Mouse (Mus musculus) kidney, adult 11 months (tissue): ENCODE data around the gene Prim2.

Experiments used
- DNase-seq: peaks from one replicate; pipeline ENCODE4 v3.0.0; 2022

Prim2 gene

GRCm38 (mm10) chr1:33464234-33464633, 205.4 kb downstream of the Prim2 start:
- no peak for DNase-seq

DNA sequence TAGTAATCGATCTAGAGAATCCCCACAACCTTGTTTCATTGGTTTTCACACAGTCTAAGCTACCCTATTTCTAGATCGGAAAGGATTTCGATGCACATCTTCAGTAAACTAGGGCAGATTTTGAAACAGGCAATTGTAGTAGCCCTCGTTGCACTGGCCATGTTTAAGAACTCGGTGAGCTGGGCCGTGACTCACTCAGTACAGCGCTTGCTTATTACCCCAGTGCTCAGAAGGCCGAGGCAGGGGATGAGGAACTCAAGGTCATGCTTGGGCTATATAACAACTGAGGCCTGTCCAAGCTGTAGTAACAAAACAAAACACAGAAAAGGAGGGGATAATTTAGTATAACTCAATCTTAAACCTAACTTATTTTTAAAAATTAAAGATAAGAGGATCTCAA, 208.9 kb downstream of the Prim2 start:
- no peak for DNase-seq

- DNase-seq: no peak
Measured at GRCm38 (mm10) chr1:33460262-33460661, 209.3 kb downstream of the Prim2 start.

- DNase-seq: no peak
Measured at GRCm38 (mm10) chr1:33458950-33459349, 210.6 kb downstream of the Prim2 start.

DNA sequence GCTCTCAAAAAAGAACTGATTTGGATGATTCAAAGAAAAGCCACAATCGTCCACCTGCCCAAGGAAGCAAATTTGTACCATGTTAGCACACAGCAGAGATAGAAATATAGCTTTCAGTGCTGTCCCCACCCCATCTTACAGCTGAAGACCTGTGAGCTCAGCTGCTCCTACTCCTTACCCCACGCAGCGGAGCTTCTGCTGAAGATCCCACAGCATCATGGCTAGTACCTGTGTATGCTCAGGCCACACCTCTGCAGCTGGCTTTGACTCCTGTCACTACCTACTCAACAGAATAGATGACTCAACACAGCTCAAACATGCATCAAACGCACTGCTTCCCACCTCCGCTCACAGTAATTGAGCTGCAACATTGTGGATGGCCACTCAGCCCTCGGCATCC, 215.3 kb downstream of the Prim2 start:
- no peak for DNase-seq

- no peak for DNase-seq
Measured at GRCm38 (mm10) chr1:33453299-33453698, 216.3 kb downstream of the Prim2 start.

GRCm38 (mm10) chr1:33447179-33447578, 222.4 kb downstream of the Prim2 start:
- no peak for DNase-seq

DNA sequence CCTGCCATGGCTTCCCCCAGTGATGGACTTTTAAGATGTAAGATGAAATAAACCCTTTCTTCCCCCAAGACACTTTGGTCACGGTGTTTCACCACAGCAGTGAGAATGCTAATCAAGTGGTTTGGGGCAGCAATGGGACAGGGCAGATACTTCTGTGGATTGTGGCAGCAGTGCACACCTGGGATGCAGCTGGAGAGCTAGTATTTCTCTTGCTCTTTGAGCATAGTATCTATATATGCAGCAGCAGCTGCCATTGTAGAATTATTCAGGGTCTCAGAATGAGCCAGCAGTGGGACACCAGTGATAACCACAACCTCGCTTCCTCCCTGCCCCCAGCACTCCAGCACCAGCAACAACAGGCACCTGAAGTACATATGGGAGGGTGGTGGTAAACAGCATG, 233.4 kb downstream of the Prim2 start:
- no peak for DNase-seq
